Mouse (Mus musculus): ENCODE data around the gene Ak9. TPM values are rescaled to one million over a fixed set of nuclear protein-coding genes. Genes with fewer than 3 reads are reported as not detected.

The Ak9 gene
- polyA plus RNA-seq, 1 experiment from 2014 or later = not detected

- Histone ChIP-seq H3K27me3 (ENCODE audit: control insufficient read depth, insufficient read depth, low read length) (no peaks in the 10 kb centered on the region), H3K4me3 (replicated peaks; ENCODE audit: low read length) (no peak overlapping the region), H3K27ac (ENCODE audit: low read length) (no peak overlapping the region), H3K9me3 (replicated peaks; ENCODE audit: control insufficient read depth, low read length) (no peaks in the 10 kb centered on the region), H3K4me2 (ENCODE audit: low read depth, low read length) (no peak overlapping the region), H3K4me1 (ENCODE audit: control insufficient read depth, insufficient read depth, low read length) (peaks cover 7% of the 10 kb centered on the region), H3K9ac (ENCODE audit: low read length) (no peak overlapping the region), H3K36me3 (ENCODE audit: control insufficient read depth, insufficient read depth, low read length) (peaks cover 5% of the 10 kb centered on the region; the same call in 1 of the 2 replicates)
- WGBS = 91% methylated on average over 3 of the region's 3 CpGs
- ATAC-seq (ENCODE audit: insufficient read depth, low FRiP score) = no peak
These were observed 149.0 kb downstream of the Ak9 start for GRCm38 (mm10) chr10:41452791-41453190.

GRCm38 (mm10) chr10:41459990-41460389 is 156.2 kb downstream of the Ak9 start:
- Histone ChIP-seq H3K27ac (ENCODE audit: low read length) (no peak overlapping the region), H3K9ac (ENCODE audit: low read length) (no peak overlapping the region), H3K4me3 (replicated peaks; ENCODE audit: low read length) (no peak overlapping the region), H3K4me1 (ENCODE audit: control insufficient read depth, insufficient read depth, low read length) (no peaks in the 10 kb centered on the region), H3K36me3 (ENCODE audit: control insufficient read depth, insufficient read depth, low read length) (peaks cover 5% of the 10 kb centered on the region; the same call in 1 of the 2 replicates), H3K4me2 (ENCODE audit: low read depth, low read length) (no peak overlapping the region), H3K27me3 (ENCODE audit: control insufficient read depth, insufficient read depth, low read length) (no peaks in the 10 kb centered on the region), H3K9me3 (replicated peaks; ENCODE audit: control insufficient read depth, low read length) (no peaks in the 10 kb centered on the region)
- no peak for ATAC-seq (ENCODE audit: insufficient read depth, low FRiP score)
- WGBS = 81% methylated on average over 4 of the region's 4 CpGs

GRCm38 (mm10) chr10:41460501-41460900 is 156.7 kb downstream of the Ak9 start:
- 20% methylated on average over 2 of the region's 2 CpGs for WGBS
- no peak for ATAC-seq (ENCODE audit: insufficient read depth, low FRiP score)
- H3K9ac ChIP-seq (ENCODE audit: low read length) = no peak overlapping the region
- no peaks in the 10 kb centered on the region for H3K4me1 ChIP-seq (ENCODE audit: control insufficient read depth, insufficient read depth, low read length)
- no peaks in the 10 kb centered on the region for H3K27me3 ChIP-seq (ENCODE audit: control insufficient read depth, insufficient read depth, low read length)
- no peak overlapping the region for H3K27ac ChIP-seq (ENCODE audit: low read length)
- H3K4me3 ChIP-seq (replicated peaks; ENCODE audit: low read length) = no peak overlapping the region
- no peak overlapping the region for H3K4me2 ChIP-seq (ENCODE audit: low read depth, low read length)
- H3K9me3 ChIP-seq (replicated peaks; ENCODE audit: control insufficient read depth, low read length) = no peaks in the 10 kb centered on the region
- H3K36me3 ChIP-seq (ENCODE audit: control insufficient read depth, insufficient read depth, low read length) = peaks cover 5% of the 10 kb centered on the region; the same call in 1 of the 2 replicates

GRCm38 (mm10) chr10:41461057-41461722 is 157.4 kb downstream of the Ak9 start:
- 85% methylated on average over 3 of the region's 3 CpGs for WGBS
- H3K27ac ChIP-seq (ENCODE audit: low read length) = no peak overlapping the region
- no peaks in the 10 kb centered on the region for H3K9me3 ChIP-seq (replicated peaks; ENCODE audit: control insufficient read depth, low read length)
- no peak overlapping the region for H3K9ac ChIP-seq (ENCODE audit: low read length)
- H3K4me3 ChIP-seq (replicated peaks; ENCODE audit: low read length) = no peak overlapping the region
- no peaks in the 10 kb centered on the region for H3K4me1 ChIP-seq (ENCODE audit: control insufficient read depth, insufficient read depth, low read length)
- H3K36me3 ChIP-seq (ENCODE audit: control insufficient read depth, insufficient read depth, low read length) = peaks cover 5% of the 10 kb centered on the region; the same call in 1 of the 2 replicates
- no peaks in the 10 kb centered on the region for H3K27me3 ChIP-seq (ENCODE audit: control insufficient read depth, insufficient read depth, low read length)
- no peak for ATAC-seq (ENCODE audit: insufficient read depth, low FRiP score)
- no peak overlapping the region for H3K4me2 ChIP-seq (ENCODE audit: low read depth, low read length)

- H3K4me3 ChIP-seq (replicated peaks; ENCODE audit: low read length) = no peak overlapping the region
- no peak for ATAC-seq (ENCODE audit: insufficient read depth, low FRiP score)
- H3K27me3 ChIP-seq (ENCODE audit: control insufficient read depth, insufficient read depth, low read length) = no peaks in the 10 kb centered on the region
- no peak overlapping the region for H3K4me2 ChIP-seq (ENCODE audit: low read depth, low read length)
- 60% methylated on average over 15 of the region's 15 CpGs for WGBS
- H3K36me3 ChIP-seq (ENCODE audit: control insufficient read depth, insufficient read depth, low read length) = no peaks in the 10 kb centered on the region
- no peaks in the 10 kb centered on the region for H3K4me1 ChIP-seq (ENCODE audit: control insufficient read depth, insufficient read depth, low read length)
- H3K9ac ChIP-seq (ENCODE audit: low read length) = no peak overlapping the region
- no peak overlapping the region for H3K27ac ChIP-seq (ENCODE audit: low read length)
- H3K9me3 ChIP-seq (replicated peaks; ENCODE audit: control insufficient read depth, low read length) = no peaks in the 10 kb centered on the region
These were observed 160.7 kb downstream of the Ak9 start for GRCm38 (mm10) chr10:41464401-41464955.

- H3K4me3 ChIP-seq (replicated peaks; ENCODE audit: low read length) = no peak overlapping the region
- WGBS = 43% methylated on average over 6 of the region's 6 CpGs
- H3K9me3 ChIP-seq (replicated peaks; ENCODE audit: control insufficient read depth, low read length) = no peaks in the 10 kb centered on the region
- no peak overlapping the region for H3K4me2 ChIP-seq (ENCODE audit: low read depth, low read length)
- H3K4me1 ChIP-seq (ENCODE audit: control insufficient read depth, insufficient read depth, low read length) = no peaks in the 10 kb centered on the region
- no peak overlapping the region for H3K9ac ChIP-seq (ENCODE audit: low read length)
- no peak for ATAC-seq (ENCODE audit: insufficient read depth, low FRiP score)
- H3K27me3 ChIP-seq (ENCODE audit: control insufficient read depth, insufficient read depth, low read length) = no peaks in the 10 kb centered on the region
- H3K27ac ChIP-seq (ENCODE audit: low read length) = no peak overlapping the region
- no peaks in the 10 kb centered on the region for H3K36me3 ChIP-seq (ENCODE audit: control insufficient read depth, insufficient read depth, low read length)
These were observed 163.5 kb downstream of the Ak9 start for GRCm38 (mm10) chr10:41467325-41467724.

GRCm38 (mm10) chr10:41470693-41471092 is 166.9 kb downstream of the Ak9 start:
- no peak overlapping the region for H3K4me3 ChIP-seq (replicated peaks; ENCODE audit: low read length)
- H3K27me3 ChIP-seq (ENCODE audit: control insufficient read depth, insufficient read depth, low read length) = no peaks in the 10 kb centered on the region
- 68% methylated on average over 3 of the region's 3 CpGs for WGBS
- H3K9me3 ChIP-seq (replicated peaks; ENCODE audit: control insufficient read depth, low read length) = no peaks in the 10 kb centered on the region
- H3K36me3 ChIP-seq (ENCODE audit: control insufficient read depth, insufficient read depth, low read length) = no peaks in the 10 kb centered on the region
- no peak for ATAC-seq (ENCODE audit: insufficient read depth, low FRiP score)
- no peak overlapping the region for H3K27ac ChIP-seq (ENCODE audit: low read length)
- no peak overlapping the region for H3K4me2 ChIP-seq (ENCODE audit: low read depth, low read length)
- peaks cover 14% of the 10 kb centered on the region for H3K4me1 ChIP-seq (ENCODE audit: control insufficient read depth, insufficient read depth, low read length)
- H3K9ac ChIP-seq (ENCODE audit: low read length) = no peak overlapping the region

- ATAC-seq (ENCODE audit: insufficient read depth, low FRiP score) = no peak
- H3K9me3 ChIP-seq (replicated peaks; ENCODE audit: control insufficient read depth, low read length) = no peaks in the 10 kb centered on the region
- no peak overlapping the region for H3K4me2 ChIP-seq (ENCODE audit: low read depth, low read length)
- no peak overlapping the region for H3K4me3 ChIP-seq (replicated peaks; ENCODE audit: low read length)
- H3K4me1 ChIP-seq (ENCODE audit: control insufficient read depth, insufficient read depth, low read length) = peaks cover 16% of the 10 kb centered on the region
- no peak overlapping the region for H3K9ac ChIP-seq (ENCODE audit: low read length)
- H3K36me3 ChIP-seq (ENCODE audit: control insufficient read depth, insufficient read depth, low read length) = no peaks in the 10 kb centered on the region
- no peak overlapping the region for H3K27ac ChIP-seq (ENCODE audit: low read length)
- no peaks in the 10 kb centered on the region for H3K27me3 ChIP-seq (ENCODE audit: control insufficient read depth, insufficient read depth, low read length)
These were observed 168.8 kb downstream of the Ak9 start for GRCm38 (mm10) chr10:41472534-41472933.

GRCm38 (mm10) chr10:41472962-41473481 is 169.2 kb downstream of the Ak9 start:
- peaks cover 19% of the 10 kb centered on the region for H3K4me1 ChIP-seq (ENCODE audit: control insufficient read depth, insufficient read depth, low read length)
- no peak overlapping the region for H3K9ac ChIP-seq (ENCODE audit: low read length)
- H3K4me3 ChIP-seq (replicated peaks; ENCODE audit: low read length) = no peak overlapping the region
- H3K27ac ChIP-seq (ENCODE audit: low read length) = no peak overlapping the region
- no peak overlapping the region for H3K4me2 ChIP-seq (ENCODE audit: low read depth, low read length)
- no peak for ATAC-seq (ENCODE audit: insufficient read depth, low FRiP score)
- H3K36me3 ChIP-seq (ENCODE audit: control insufficient read depth, insufficient read depth, low read length) = no peaks in the 10 kb centered on the region
- no peaks in the 10 kb centered on the region for H3K27me3 ChIP-seq (ENCODE audit: control insufficient read depth, insufficient read depth, low read length)
- H3K9me3 ChIP-seq (replicated peaks; ENCODE audit: control insufficient read depth, low read length) = no peaks in the 10 kb centered on the region
- 72% methylated on average over 5 of the region's 5 CpGs for WGBS
